Mouse (Mus musculus) adrenal gland, adult 18-20 months (tissue): ENCODE data around the gene 9830107B12Rik. TPM values are rescaled to one million over a fixed set of nuclear protein-coding genes. Genes with fewer than 3 reads are reported as not detected.

Source experiments
- DNase-seq, 2 experiments: peaks; one replicate each; pipeline ENCODE4 v3.0.0; 2021 to 2022; ENCODE audit warnings: low spot score in 2 of 2
- total RNA-seq, 2 experiments: library from RNA; stranded (reverse); gene quantifications; 1 replicate in 1 of 2; 2 replicates in 1 of 2; pipeline ENCODE4 v1.2.3; 2021

Gene 9830107B12Rik
- total RNA-seq, 2 experiments from 2014 or later: not detected

DNA sequence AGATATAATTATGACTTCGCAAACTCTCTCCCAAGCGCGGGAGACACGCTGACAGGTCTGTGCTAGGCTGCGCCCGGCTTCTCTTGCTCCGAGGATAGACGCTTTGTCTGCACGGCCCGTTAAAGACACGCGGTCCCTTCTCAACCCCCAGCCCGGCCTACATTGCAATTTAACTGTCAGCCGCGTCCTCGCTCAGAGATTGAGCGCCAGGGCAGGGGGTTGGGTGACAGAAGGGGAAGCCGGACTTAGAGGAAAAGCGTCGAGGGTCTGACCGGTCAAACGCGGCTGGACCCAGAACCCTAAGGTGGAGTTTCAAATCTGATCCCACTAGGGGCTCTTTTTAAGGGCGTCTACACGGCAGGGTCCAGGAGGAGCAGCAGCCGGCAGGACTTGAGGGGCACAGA is 50.3 kb downstream of the 9830107B12Rik start:
- DNase-seq: no peak

GRCm38 (mm10) chr17:48094820-48095680 is 51.0 kb downstream of the 9830107B12Rik start:
- DNase-seq: no peak

GRCm38 (mm10) chr17:48093286-48093817 is 52.7 kb downstream of the 9830107B12Rik start:
- no peak for DNase-seq

GRCm38 (mm10) chr17:48090305-48090704 is 55.8 kb downstream of the 9830107B12Rik start:
- DNase-seq: no peak

DNA sequence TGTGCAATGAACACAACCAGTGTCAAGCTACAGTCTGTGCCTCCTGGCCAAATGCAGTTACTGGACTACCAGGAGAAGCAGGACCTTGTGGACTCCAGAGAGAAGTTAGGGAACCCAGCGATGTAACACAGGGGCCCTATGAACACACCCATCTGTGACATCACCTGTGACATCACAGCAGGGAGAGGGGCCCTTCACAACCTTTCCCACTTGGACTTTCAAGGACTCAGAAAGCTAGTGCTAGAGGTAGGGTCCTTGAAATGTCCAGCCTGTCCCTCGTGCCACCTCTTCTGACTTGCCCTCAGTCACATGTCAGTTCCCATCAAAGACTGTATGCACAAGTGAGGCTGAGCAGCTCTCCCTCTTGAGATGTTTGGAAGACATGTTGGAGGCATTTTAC is 56.6 kb downstream of the 9830107B12Rik start:
- no peak for DNase-seq

- DNase-seq: no peak
Observed at GRCm38 (mm10) chr17:48089019-48089418, 57.0 kb downstream of the 9830107B12Rik start, which contains the start of gene 1700067P10Rik. Gene 1700067P10Rik, plus strand, starts transcription at chr17:48089319.

DNA sequence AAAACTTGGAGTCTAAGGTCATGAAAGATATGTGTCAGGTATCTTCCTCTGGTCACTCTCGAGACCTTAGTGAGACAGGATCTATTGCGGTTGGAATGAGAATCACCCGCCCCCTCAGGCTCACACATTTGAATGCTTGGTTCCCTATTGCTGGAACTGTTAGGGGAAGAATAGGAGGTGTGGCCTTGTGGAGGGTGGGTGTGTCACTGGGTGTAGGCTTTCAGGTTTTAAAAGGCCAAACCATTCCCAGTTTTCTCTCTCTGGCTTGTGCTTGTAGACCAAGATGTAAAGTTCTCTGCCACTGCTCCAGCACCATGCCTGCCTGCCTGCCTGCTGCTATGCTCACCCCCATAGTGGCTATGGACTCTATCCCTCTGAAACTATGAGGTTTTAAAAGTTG is 65.4 kb downstream of the 9830107B12Rik start:
- DNase-seq: no peak

Other genes with a start within 250 kb of the 9830107B12Rik start
- 10 to 100 TPM; 20.0 to 26.1 TPM for gene Foxp4, start 221.6 kb downstream of the 9830107B12Rik start, total RNA-seq
- not detected for gene 1700122O11Rik, start 108.0 kb downstream of the 9830107B12Rik start, total RNA-seq
- gene 1700067P10Rik, start 56.9 kb downstream of the 9830107B12Rik start, total RNA-seq: not detected
- gene A530064D06Rik, start 21.0 kb upstream of the 9830107B12Rik start, total RNA-seq: under 1 TPM in 1 of 2 experiments, not detected in 1; 0.26 TPM
- under 1 TPM in 1 of 2 experiments, not detected in 1; 0.20 TPM for gene Trem1, start 86.5 kb upstream of the 9830107B12Rik start, total RNA-seq
- under 1 TPM in 1 of 2 experiments, not detected in 1; 0.93 TPM for gene Trem3, start 101.5 kb upstream of the 9830107B12Rik start, total RNA-seq
- 1 to 10 TPM in 1 of 2 experiments, under 1 TPM in 1; 0.46 to 1.6 TPM for gene Treml4, start 118.0 kb upstream of the 9830107B12Rik start, total RNA-seq
- under 1 TPM; 0.46 to 0.48 TPM for gene Treml2, start 153.2 kb upstream of the 9830107B12Rik start, total RNA-seq
- under 1 TPM; 0.13 to 0.42 TPM for gene B430306N03Rik, start 169.9 kb upstream of the 9830107B12Rik start, total RNA-seq
- 10 to 100 TPM in 1 of 2 experiments, 1 to 10 TPM in 1; 5.1 to 15.2 TPM for gene Trem2, start 200.1 kb upstream of the 9830107B12Rik start, total RNA-seq
- under 1 TPM in 1 of 2 experiments, not detected in 1; 0.42 TPM for gene Treml1, start 213.6 kb upstream of the 9830107B12Rik start, total RNA-seq